Mouse (Mus musculus) forebrain, embryonic 15.5 days (tissue): ENCODE results near the gene Spock2. TPM values are rescaled to one million over a fixed set of nuclear protein-coding genes. Genes with fewer than 3 reads are reported as not detected.

Experiments used
- ATAC-seq: fragments of 200-750 bp; cut with Nextera tagmentation; replicated peaks from 2 replicates; pipeline ENCODE4 v1.8.0; 2017; ENCODE audit warnings: mild to moderate bottlenecking, moderate TSS enrichment, moderate library complexity
- H3K27ac ChIP-seq: fragments of 300-500 bp; sonication (generic); replicated peaks from 2 replicates; pipeline ENCODE4 v1.5.1; 2015; ENCODE audit warnings: mild to moderate bottlenecking, inconsistent platforms
- H3K27me3 ChIP-seq: fragments of 300-500 bp; sonication (generic); 2 replicates; pipeline ENCODE4 v1.6.1; 2015; ENCODE audit warnings: inconsistent platforms
- H3K36me3 ChIP-seq: fragments of 300-500 bp; sonication (generic); 2 replicates; pipeline ENCODE4 v1.6.1; 2015; ENCODE audit warnings: mild to moderate bottlenecking, inconsistent platforms
- H3K4me1 ChIP-seq: fragments of 300-500 bp; sonication (generic); 2 replicates; pipeline ENCODE4 v1.6.1; 2015; ENCODE audit warnings: inconsistent platforms
- H3K4me2 ChIP-seq: fragments of 300-500 bp; sonication (generic); replicated peaks from 2 replicates; pipeline ENCODE4 v1.6.1; 2015; ENCODE audit warnings: mild to moderate bottlenecking, inconsistent platforms
- H3K4me3 ChIP-seq: fragments of 300-500 bp; sonication (generic); 2 replicates; pipeline ENCODE4 v1.5.1; 2015; ENCODE audit warnings: mild to moderate bottlenecking, inconsistent platforms
- H3K9ac ChIP-seq: fragments of 300-500 bp; sonication (generic); replicated peaks from 2 replicates; pipeline ENCODE4 v1.6.1; 2015; ENCODE audit warnings: mild to moderate bottlenecking, inconsistent platforms
- H3K9me3 ChIP-seq: fragments of 300-500 bp; sonication (generic); 2 replicates; pipeline ENCODE4 v1.6.1; 2016; ENCODE audit warnings: inconsistent platforms
- WGBS: fragments of 180-500 bp; shearing (Covaris S2); methylation state at CpG from one replicate; pipeline ENCODE4 v1.1.7; 2015; ENCODE audit warnings: mixed read lengths; 5-methylcytosine and 5-hydroxymethylcytosine counted together
- polyA plus RNA-seq: library from polyadenylated mRNA; unstranded; fragments of >200 nt; fragmentation: Nextera tagmentation; extraction: Ambion mirVana; gene quantifications from 2 replicates; pipeline ENCODE4 v1.2.1, GENCODE M21; 2015

Spock2 gene
- polyA plus RNA-seq = 48.1 and 49.0 TPM in 2 replicates

DNA sequence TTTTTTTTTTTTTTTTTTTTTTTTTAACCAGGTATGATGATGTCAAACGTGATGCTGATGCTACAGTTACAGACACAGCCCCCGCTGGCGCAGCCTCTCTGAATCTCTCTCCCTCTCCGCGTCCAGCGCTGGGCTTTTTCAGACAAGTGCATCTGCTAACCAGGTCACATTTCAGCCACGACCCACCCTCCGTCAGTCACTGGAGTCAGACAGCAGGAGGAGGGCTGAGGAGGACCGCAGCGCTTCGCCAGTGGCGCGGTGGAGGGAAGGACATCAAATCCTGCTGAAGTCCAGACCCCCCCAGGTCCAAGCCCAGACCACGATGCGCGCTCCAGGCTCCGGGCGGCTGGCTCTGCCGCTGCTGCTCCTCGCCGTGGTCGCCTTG, at the start of gene Spock2:
Spock2 (plus strand) TSS at position 74 of the 385 bp plus-strand sequence.
- peaks cover 4% of the 10 kb centered on the region; the same call in 1 of the 2 replicates for H3K27me3 ChIP-seq
- H3K27ac ChIP-seq = peak within 1 kb of the TSS; percentile 85
- H3K4me1 ChIP-seq = peaks cover 44% of the 10 kb centered on the region
- H3K4me3 ChIP-seq = peak within 1 kb of the TSS; percentile 74
- no peaks in the 10 kb centered on the region for H3K36me3 ChIP-seq
- H3K9me3 ChIP-seq = no peaks in the 10 kb centered on the region
- WGBS = under 1% methylated on average over 22 of the region's 22 CpGs
- peak; percentile 72 for ATAC-seq
- H3K9ac ChIP-seq = peak within 1 kb of the TSS; percentile 83
- peak within 1 kb of the TSS; percentile 94 for H3K4me2 ChIP-seq

DNA sequence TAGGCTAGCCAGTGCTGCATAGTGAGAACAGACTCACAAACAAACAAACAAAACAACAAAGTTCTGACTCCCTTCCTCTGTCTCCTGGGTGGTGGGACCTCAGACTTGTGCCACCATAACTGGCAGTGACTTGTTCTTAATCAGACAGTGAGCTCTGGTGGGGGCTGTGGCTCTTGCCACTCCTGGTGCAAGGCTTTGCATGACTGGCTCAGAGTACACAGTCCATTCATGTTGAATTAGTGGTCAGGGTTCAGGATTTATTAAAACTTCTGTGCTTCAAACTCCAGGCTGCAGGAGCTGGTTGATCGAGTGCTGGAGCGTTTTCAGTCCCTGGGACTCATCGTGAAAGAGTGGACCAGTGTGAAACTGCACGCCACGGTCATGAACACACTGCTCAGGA, 43.8 kb upstream of the Spock2 start:
- Histone ChIP-seq H3K27ac (no peak overlapping the region), H3K9ac (no peak overlapping the region), H3K27me3 (no peaks in the 10 kb centered on the region), H3K4me3 (no peak overlapping the region), H3K36me3 (peaks cover 5% of the 10 kb centered on the region), H3K9me3 (no peaks in the 10 kb centered on the region), H3K4me1 (no peaks in the 10 kb centered on the region), H3K4me2 (no peak overlapping the region)
- WGBS = 77% methylated on average over 5 of the region's 5 CpGs
- ATAC-seq = no peak

- H3K4me3 ChIP-seq = no peak overlapping the region
- ATAC-seq = no peak
- H3K36me3 ChIP-seq = no peaks in the 10 kb centered on the region; the same call in 1 of the 2 replicates
- no peak overlapping the region for H3K9ac ChIP-seq
- H3K4me1 ChIP-seq = no peaks in the 10 kb centered on the region
- no peaks in the 10 kb centered on the region for H3K9me3 ChIP-seq
- no peaks in the 10 kb centered on the region for H3K27me3 ChIP-seq
- 41% methylated on average over 5 of the region's 5 CpGs for WGBS
- H3K4me2 ChIP-seq = no peak overlapping the region
- no peak overlapping the region for H3K27ac ChIP-seq
Observed at GRCm38 (mm10) chr10:60062931-60063330, 43.1 kb upstream of the Spock2 start.

DNA sequence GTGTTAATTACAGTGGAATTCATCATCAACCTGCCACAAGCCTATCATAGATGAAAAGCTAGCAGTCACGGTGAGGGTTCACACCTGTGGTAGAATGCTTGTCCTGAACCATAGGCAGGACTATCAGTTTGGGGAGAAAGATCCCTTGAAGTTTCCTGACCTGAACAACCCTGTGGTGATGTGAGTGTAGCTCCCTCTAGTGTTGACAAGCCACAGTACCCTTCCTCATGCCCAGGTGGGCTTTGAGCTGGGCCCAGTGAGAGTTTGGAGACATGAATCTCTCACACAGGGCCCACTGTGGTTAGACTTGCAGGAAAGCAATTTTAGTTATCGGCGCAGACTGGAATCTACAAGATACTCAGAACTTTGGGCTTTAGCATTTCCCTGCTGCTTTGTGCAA, 39.5 kb upstream of the Spock2 start:
- Histone ChIP-seq H3K4me3 (no peak overlapping the region), H3K4me2 (no peak overlapping the region), H3K4me1 (no peaks in the 10 kb centered on the region), H3K9ac (no peak overlapping the region), H3K27ac (no peak overlapping the region), H3K36me3 (no peaks in the 10 kb centered on the region; the same call in 1 of the 2 replicates), H3K9me3 (no peaks in the 10 kb centered on the region), H3K27me3 (no peaks in the 10 kb centered on the region)
- ATAC-seq = no peak
- 68% methylated on average over 3 of the region's 3 CpGs for WGBS

DNA sequence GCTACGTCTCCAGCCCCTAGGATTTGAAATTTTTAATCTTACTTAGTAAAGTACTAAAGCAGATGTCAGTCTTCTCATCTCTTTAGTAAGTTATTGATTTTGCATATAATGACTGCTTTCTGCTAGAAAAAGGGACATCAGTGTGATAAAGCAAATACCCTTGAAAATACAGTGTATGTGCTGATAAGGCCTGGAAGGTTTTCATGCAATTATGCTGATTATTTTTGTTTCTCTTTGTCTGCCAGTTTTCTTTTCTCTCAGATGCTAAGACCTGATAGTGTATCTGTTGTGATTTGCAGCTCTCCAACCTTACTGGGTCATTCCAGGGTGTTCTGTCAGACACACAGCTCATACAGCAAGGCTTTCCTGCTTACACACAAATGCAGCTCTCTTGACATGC, 30.9 kb upstream of the Spock2 start:
- H3K9ac ChIP-seq = no peak overlapping the region
- no peaks in the 10 kb centered on the region for H3K9me3 ChIP-seq
- H3K27ac ChIP-seq = no peak overlapping the region
- no peak overlapping the region for H3K4me2 ChIP-seq
- H3K36me3 ChIP-seq = no peaks in the 10 kb centered on the region
- 91% methylated on average over 1 of the region's 1 CpGs for WGBS
- H3K4me1 ChIP-seq = peaks cover 19% of the 10 kb centered on the region
- ATAC-seq = no peak
- H3K27me3 ChIP-seq = no peaks in the 10 kb centered on the region
- no peak overlapping the region for H3K4me3 ChIP-seq

DNA sequence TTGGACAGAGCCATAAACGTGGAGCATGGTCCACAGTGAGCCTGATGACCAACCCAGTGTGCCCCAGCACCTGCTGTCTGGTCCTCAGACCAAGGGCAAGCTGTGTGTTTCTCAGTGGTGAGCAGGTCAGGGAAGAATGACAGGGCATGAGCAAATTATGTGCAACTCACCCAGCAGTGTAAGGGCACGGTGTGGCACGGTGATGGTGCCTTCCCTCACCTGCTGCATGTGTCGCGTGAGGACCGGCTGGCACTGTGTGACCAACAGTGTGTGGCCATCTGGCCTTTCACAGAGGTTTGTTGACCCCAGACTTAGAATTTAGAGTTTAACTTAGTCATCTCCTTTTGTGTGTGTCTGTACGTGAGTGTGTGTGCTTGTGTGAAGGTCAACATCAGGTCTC, 28.8 kb upstream of the Spock2 start:
- H3K9me3 ChIP-seq = no peaks in the 10 kb centered on the region
- no peak overlapping the region for H3K27ac ChIP-seq
- WGBS = 93% methylated on average over 7 of the region's 7 CpGs
- no peaks in the 10 kb centered on the region for H3K27me3 ChIP-seq
- no peak overlapping the region for H3K4me2 ChIP-seq
- H3K9ac ChIP-seq = no peak overlapping the region
- H3K4me1 ChIP-seq = peaks cover 33% of the 10 kb centered on the region
- H3K36me3 ChIP-seq = no peaks in the 10 kb centered on the region
- ATAC-seq = no peak
- H3K4me3 ChIP-seq = no peak overlapping the region

DNA sequence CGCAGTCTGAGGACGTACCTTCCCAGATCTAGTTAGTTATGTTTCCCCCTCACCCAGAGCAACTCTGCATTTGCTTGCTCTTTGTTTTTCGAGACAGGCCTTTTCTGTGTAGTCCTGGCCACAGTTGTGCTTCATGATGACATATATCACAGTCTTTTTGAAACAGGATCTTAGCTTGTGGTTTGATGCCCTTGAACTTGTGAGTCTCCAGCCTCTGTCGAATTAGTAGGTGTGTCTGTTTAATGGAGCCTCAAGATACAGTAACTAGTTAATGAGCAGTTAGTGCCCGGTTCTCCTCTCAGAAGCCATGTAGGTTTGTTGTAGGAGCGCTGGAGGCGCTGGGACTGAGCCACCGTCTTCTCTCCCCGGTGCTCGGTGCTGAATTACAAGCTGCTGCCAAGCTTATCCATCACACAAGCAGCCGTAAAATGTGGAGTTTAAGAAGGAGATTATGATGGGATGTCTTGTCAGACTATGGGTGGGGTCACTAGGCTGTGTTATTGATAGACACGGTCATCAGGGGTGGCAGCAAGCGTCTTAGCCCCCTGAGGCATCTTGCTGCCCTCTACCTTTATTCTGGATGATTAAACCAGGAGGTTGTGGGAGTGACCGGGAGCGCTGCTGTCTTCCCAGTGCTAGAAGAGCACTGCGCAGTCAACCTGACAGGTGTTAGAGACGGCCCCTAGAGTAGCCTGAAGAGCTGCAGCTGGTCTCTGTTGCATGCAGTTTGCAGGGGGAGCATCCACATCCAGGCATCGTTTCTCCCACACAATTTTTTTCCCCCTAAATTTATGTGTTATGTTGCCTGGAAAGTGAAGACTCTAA, 28.1 kb upstream of the Spock2 start:
- Histone ChIP-seq H3K36me3 (no peaks in the 10 kb centered on the region), H3K27ac (no peak overlapping the region), H3K4me3 (no peak overlapping the region), H3K9ac (no peak overlapping the region), H3K4me2 (no peak overlapping the region), H3K4me1 (peaks cover 33% of the 10 kb centered on the region), H3K27me3 (no peaks in the 10 kb centered on the region), H3K9me3 (no peaks in the 10 kb centered on the region)
- WGBS = 73% methylated on average over 18 of the region's 18 CpGs
- ATAC-seq = no peak

- H3K36me3 ChIP-seq = no peaks in the 10 kb centered on the region
- WGBS = 59% methylated on average over 5 of the region's 5 CpGs
- peak overlapping the region; percentile 34; the same call in 1 of the 2 replicates for H3K27ac ChIP-seq
- peaks cover 33% of the 10 kb centered on the region for H3K4me1 ChIP-seq
- H3K4me2 ChIP-seq = no peak overlapping the region
- no peak overlapping the region for H3K4me3 ChIP-seq
- no peaks in the 10 kb centered on the region for H3K27me3 ChIP-seq
- no peaks in the 10 kb centered on the region for H3K9me3 ChIP-seq
- no peak; the same call in 1 of the 2 replicates for ATAC-seq
- no peak overlapping the region for H3K9ac ChIP-seq
Observed at GRCm38 (mm10) chr10:60078561-60078917, 27.5 kb upstream of the Spock2 start.

DNA sequence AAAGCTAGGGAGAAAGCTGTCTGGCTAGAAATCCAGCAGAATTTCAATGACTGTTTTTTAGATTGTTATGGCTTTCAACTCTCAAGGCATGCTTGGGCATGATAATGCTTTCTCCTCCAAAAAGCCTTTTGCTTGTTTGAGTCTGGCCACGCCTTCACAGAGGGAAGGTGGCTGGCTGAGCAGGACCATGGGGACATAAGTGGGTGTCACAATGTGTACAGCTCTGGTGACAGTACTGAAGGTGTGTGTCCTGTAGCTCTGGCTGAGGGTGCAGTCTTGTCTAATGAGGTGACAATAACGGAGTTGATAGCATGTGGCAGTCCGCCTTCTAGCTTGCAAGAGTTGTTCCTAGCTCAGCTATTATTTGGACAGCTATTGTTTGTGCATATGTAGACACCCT, 25.8 kb upstream of the Spock2 start:
- ATAC-seq = no peak
- Histone ChIP-seq H3K9me3 (no peaks in the 10 kb centered on the region), H3K36me3 (no peaks in the 10 kb centered on the region), H3K9ac (no peak overlapping the region), H3K4me2 (no peak overlapping the region), H3K4me3 (no peak overlapping the region), H3K27me3 (no peaks in the 10 kb centered on the region), H3K27ac (no peak overlapping the region), H3K4me1 (peaks cover 35% of the 10 kb centered on the region)
- WGBS = 62% methylated on average over 3 of the region's 3 CpGs

DNA sequence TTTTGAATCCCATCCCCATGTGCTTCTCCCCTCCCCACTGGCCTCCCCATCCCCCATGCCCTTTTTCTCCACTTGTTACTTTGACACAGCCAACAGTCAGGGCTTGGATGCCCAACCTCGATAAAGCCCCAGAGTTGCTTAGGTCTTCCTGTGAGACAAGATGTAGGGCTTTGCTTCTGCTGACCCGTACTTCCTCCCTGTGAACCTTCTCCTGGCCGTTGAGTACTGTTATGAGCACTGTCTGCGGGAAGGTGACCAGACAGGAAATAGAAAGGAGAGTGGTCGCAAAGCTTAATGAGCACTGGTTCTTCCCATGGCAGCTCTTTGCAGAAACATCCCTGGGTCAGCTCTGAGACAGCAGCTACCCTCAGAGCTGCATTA, 25.4 kb upstream of the Spock2 start:
- H3K9ac ChIP-seq = no peak overlapping the region

GRCm38 (mm10) chr10:60080982-60081825, 24.8 kb upstream of the Spock2 start:
- WGBS = 69% methylated on average over 21 of the region's 21 CpGs
- no peaks in the 10 kb centered on the region for H3K36me3 ChIP-seq
- no peaks in the 10 kb centered on the region for H3K9me3 ChIP-seq
- peak overlapping the region; percentile 40 for H3K27ac ChIP-seq
- H3K9ac ChIP-seq = no peak overlapping the region
- no peaks in the 10 kb centered on the region for H3K27me3 ChIP-seq
- H3K4me1 ChIP-seq = peaks cover 40% of the 10 kb centered on the region
- no peak overlapping the region for H3K4me3 ChIP-seq
- H3K4me2 ChIP-seq = no peak overlapping the region
- ATAC-seq = no peak

More for the DNA sequence above, 25.4 kb upstream of the Spock2 start:
- no peaks in the 10 kb centered on the region for H3K9me3 ChIP-seq
- peak overlapping the region; percentile 40 for H3K27ac ChIP-seq
- no peaks in the 10 kb centered on the region for H3K27me3 ChIP-seq
- ATAC-seq = no peak
- no peak overlapping the region for H3K4me2 ChIP-seq
- peaks cover 35% of the 10 kb centered on the region for H3K4me1 ChIP-seq
- H3K36me3 ChIP-seq = no peaks in the 10 kb centered on the region
- 67% methylated on average over 5 of the region's 5 CpGs for WGBS
- no peak overlapping the region for H3K4me3 ChIP-seq

DNA sequence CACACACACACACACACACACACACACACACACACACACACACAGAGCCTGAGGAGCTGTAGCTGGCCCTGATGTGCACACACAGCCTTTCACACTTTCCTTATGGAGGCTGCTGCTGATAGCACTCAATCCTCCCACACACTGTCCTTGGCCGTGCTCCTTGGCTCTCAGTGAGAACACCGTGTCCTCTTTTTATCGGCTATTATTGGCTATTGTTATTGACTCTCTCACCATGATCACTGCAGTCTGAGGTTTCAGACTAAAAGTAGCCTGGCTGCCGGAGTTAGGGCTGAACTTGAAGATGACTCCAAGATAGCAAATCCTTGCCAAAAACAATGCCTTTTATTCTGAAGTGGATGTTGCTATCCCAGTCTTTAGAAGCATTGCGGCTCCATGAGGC, 24.1 kb upstream of the Spock2 start:
- Histone ChIP-seq H3K27me3 (no peaks in the 10 kb centered on the region), H3K9me3 (no peaks in the 10 kb centered on the region), H3K4me3 (no peak overlapping the region), H3K4me1 (peaks cover 40% of the 10 kb centered on the region), H3K36me3 (no peaks in the 10 kb centered on the region), H3K4me2 (no peak overlapping the region), H3K27ac (0 out of 2 replicates have a peak overlapping the region, but pooled peaks have one; percentile 12), H3K9ac (no peak overlapping the region)
- ATAC-seq = no peak
- WGBS = 54% methylated on average over 5 of the region's 5 CpGs
